Mouse (Mus musculus) myocyte (in vitro differentiated cells): ENCODE results near the gene Asb6. TPM values are rescaled to one million over a fixed set of nuclear protein-coding genes. Genes with fewer than 3 reads are reported as not detected.
A peak's percentile ranks its signal among the peaks of the same experiment; 100 is the strongest.

Experiments
- H3K27me3 ChIP-seq: one replicate; pipeline ENCODE4 v1.6.1; 2011; ENCODE audit not compliant: control insufficient read depth, insufficient read depth, insufficient read length
- H3K36me3 ChIP-seq: one replicate; pipeline ENCODE4 v1.6.1; 2011; ENCODE audit not compliant: control insufficient read depth, insufficient read depth
- H3K4me2 ChIP-seq: one replicate; pipeline ENCODE4 v1.6.1; 2011; ENCODE audit warnings: low read depth, control low read depth
- H3K4me3 ChIP-seq: one replicate; pipeline ENCODE4 v1.5.1; 2011; ENCODE audit warnings: mild to moderate bottlenecking, control low read depth, moderate library complexity
- H3K79me2 ChIP-seq: one replicate; pipeline ENCODE4 v1.6.1; 2011; ENCODE audit not compliant: control insufficient read depth, insufficient read depth
- H3ac ChIP-seq: one replicate; pipeline ENCODE4 v1.6.1; 2011; ENCODE audit not compliant: control insufficient read depth, insufficient read length
- CEBPB ChIP-seq: IDR thresholded peaks from 2 replicates; pipeline ENCODE4 v1.6.1; 2011; ENCODE audit warnings: mild to moderate bottlenecking, moderate library complexity; ENCODE audit not compliant: poor library complexity, insufficient read depth, severe bottlenecking
- E2F4 ChIP-seq: IDR thresholded peaks from one replicate; pipeline ENCODE4 v1.6.1; 2011; ENCODE audit warnings: mild to moderate bottlenecking, control low read depth, moderate library complexity; ENCODE audit not compliant: insufficient read depth
- MAX ChIP-seq: IDR thresholded peaks from one replicate; pipeline ENCODE4 v1.6.1; 2011; ENCODE audit warnings: low read depth, mild to moderate bottlenecking, control low read depth
- MYOD1 ChIP-seq, 3 experiments: IDR thresholded peaks; one replicate each; pipeline ENCODE4 v1.6.1; 2011; ENCODE audit warnings: control low read depth in 2 of 3, low read depth in 2 of 3, mild to moderate bottlenecking in 2 of 3, moderate library complexity in 1 of 3; ENCODE audit not compliant: insufficient read length in 2 of 3, control insufficient read depth in 1 of 3
- MYOG ChIP-seq, 3 experiments: IDR thresholded peaks; one replicate each; pipeline ENCODE4 v1.6.1; 2011; ENCODE audit warnings: control low read depth in 2 of 3, low read depth in 2 of 3, mild to moderate bottlenecking in 2 of 3; ENCODE audit not compliant: insufficient read length in 2 of 3, control insufficient read depth in 1 of 3, insufficient read depth in 1 of 3
- POLR2A ChIP-seq: IDR thresholded peaks from one replicate; pipeline ENCODE4 v1.6.1; 2011; ENCODE audit warnings: low read depth, mild to moderate bottlenecking, control low read depth, moderate library complexity; ENCODE audit not compliant: insufficient read length
- POLR2AphosphoS2 ChIP-seq: IDR thresholded peaks from one replicate; pipeline ENCODE4 v1.6.1; 2011; ENCODE audit warnings: low read depth, control low read depth; ENCODE audit not compliant: insufficient read length
- REST ChIP-seq: IDR thresholded peaks from one replicate; pipeline ENCODE4 v1.6.1; 2011; ENCODE audit warnings: mild to moderate bottlenecking, control low read depth, moderate library complexity; ENCODE audit not compliant: insufficient read depth, insufficient read length
- SRF ChIP-seq: IDR thresholded peaks from one replicate; pipeline ENCODE4 v1.6.1; 2011; ENCODE audit warnings: low read depth; ENCODE audit not compliant: control insufficient read depth, insufficient read length
- TCF12 ChIP-seq: IDR thresholded peaks from one replicate; pipeline ENCODE4 v1.6.1; 2011; ENCODE audit warnings: mild to moderate bottlenecking, control low read depth; ENCODE audit not compliant: poor library complexity, insufficient read depth, severe bottlenecking
- TCF3 ChIP-seq: IDR thresholded peaks from one replicate; pipeline ENCODE4 v1.6.1; 2011; ENCODE audit warnings: low read depth, control low read depth; ENCODE audit not compliant: insufficient read length
- USF1 ChIP-seq: IDR thresholded peaks from one replicate; pipeline ENCODE4 v1.6.1; 2011; ENCODE audit warnings: low read depth, mild to moderate bottlenecking, control low read depth, moderate library complexity
- polyA plus RNA-seq: library from polyadenylated mRNA; unstranded; fragments of >200 nt; fragmentation: generic; extraction: Trizol; gene quantifications from one replicate; pipeline ENCODE4 v1.2.1, GENCODE M21; 2012; ENCODE audit warnings: missing spikeins

The Asb6 gene
- polyA plus RNA-seq, 1 experiment, result 44.9 TPM

DNA sequence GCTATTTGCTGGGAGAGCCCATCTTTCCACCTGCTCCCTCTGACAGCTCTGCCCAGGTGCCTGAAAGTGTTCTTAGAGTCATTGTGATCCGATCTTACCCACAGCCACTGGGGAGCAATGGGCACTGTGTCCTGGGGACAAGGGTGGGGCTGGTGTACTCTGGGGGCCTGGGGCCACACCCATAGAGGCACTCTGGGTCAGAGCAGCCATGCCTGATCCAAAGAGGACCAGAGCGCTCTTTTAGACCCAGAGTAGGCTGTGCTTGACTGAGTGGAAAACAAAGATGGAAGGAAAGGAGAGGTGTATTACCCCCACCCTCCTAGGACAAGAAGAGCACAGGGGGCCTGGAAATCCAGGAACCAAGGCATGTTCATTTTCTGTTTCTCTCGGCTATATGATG is 26.5 kb downstream of the Asb6 start, which contains the start of gene 1700001O22Rik:
Gene 1700001O22Rik, minus strand, starts transcription at position 58 of the 400 bp plus-strand sequence.
- no peak within 1 kb of the TSS for H3K4me2 ChIP-seq
- TF ChIP-seq MYOG (IDR thresholded peaks at IDR 0.05; ENCODE audit: control insufficient read depth in 1 of 3, insufficient read depth in 1 of 3, insufficient read length in 2 of 3, low read depth in 2 of 3), result no peak
- TF ChIP-seq REST, result no peak
- TF ChIP-seq MAX, result no peak
- TF ChIP-seq SRF, result no peak
- no peak for TF ChIP-seq TCF12
- TF ChIP-seq CEBPB, result no peak
- TF ChIP-seq TCF3, result no peak
- no peak for TF ChIP-seq MYOD1 (IDR thresholded peaks at IDR 0.05; ENCODE audit: control insufficient read depth in 1 of 3, insufficient read length in 2 of 3, low read depth in 2 of 3)
- TF ChIP-seq POLR2A, result no peak
- TF ChIP-seq USF1, result no peak
- TF ChIP-seq POLR2AphosphoS2, result no peak
- no peak for TF ChIP-seq E2F4
- peaks cover 10% of the 10 kb centered on the region for H3K27me3 ChIP-seq
- no peak within 1 kb of the TSS for H3K4me3 ChIP-seq
- H3K79me2 ChIP-seq, result peaks cover 8% of the 10 kb centered on the region
- H3ac ChIP-seq, result no peak within 1 kb of the TSS
- H3K36me3 ChIP-seq, result no peaks in the 10 kb centered on the region

DNA sequence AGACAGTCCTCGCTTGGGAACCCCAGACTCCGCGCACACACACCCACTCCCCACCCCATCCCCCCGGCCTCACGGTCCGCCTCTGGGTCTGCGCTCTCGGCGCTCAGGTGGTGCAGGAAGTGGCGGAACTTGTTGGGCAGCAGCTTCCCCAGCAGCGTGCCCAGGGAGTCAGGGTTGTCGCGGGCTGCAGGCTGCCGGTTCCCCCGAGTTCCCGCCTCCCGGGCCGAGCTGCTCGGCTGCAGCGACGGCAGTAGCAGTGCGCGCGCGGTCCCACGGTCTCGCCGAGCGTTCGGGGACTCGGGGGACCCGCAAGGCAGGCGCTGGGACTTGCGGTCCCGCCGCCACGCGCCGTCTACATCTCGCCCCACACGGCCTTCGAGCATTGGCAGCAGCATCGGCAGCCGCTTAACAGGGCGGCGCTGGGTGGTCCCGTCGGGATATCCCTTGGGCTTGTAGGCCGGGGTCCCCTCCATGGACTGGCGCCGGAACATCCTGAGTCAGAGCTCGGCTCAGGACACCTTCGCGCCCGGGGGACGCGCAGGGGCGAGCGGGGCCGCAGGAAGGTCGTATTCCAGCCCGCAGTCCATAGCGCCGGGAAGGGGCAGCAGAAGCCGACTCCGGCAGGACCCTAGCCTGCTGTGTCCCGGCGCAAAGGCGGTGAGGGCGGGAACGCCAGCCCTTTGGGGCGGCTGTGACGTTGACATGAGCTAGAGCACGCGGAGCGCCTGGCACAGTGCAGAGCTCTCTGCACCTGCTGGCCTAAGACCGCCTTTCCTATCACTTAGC is 28.9 kb downstream of the Asb6 start:
- H3K4me3 ChIP-seq, result no peak overlapping the region
- no peaks in the 10 kb centered on the region for H3K36me3 ChIP-seq
- H3K4me2 ChIP-seq, result peak overlapping the region; percentile 2
- H3K27me3 ChIP-seq, result peaks cover 10% of the 10 kb centered on the region
- TF ChIP-seq USF1 (no peak), MYOD1 (IDR thresholded peaks at IDR 0.05; ENCODE audit: control insufficient read depth in 1 of 3, insufficient read length in 2 of 3, low read depth in 2 of 3) (peak in 1 of 3 experiments; percentile 6), MYOG (IDR thresholded peaks at IDR 0.05; ENCODE audit: control insufficient read depth in 1 of 3, insufficient read depth in 1 of 3, insufficient read length in 2 of 3, low read depth in 2 of 3) (no peak)
- no peak overlapping the region for H3ac ChIP-seq
- no peaks in the 10 kb centered on the region for H3K79me2 ChIP-seq

DNA sequence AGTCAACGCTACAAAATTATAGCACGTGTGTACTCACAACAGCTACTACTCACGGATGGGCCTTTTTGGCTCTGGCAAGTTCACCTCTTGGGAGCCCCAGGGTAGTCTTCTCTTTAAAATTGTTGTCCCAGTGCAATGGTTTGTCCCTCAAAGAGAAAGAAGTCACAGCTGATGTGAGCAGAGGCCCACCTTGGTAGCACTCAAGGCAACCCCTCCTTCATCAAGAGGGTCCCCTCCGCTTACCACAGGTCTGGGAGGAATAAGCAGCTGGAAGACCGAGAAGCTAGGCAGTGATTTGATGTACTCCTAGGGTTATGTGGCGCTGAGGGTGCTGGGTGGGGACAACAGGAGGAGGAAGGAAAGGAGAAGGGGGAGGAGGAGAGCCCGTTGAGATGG is 29.5 kb downstream of the Asb6 start:
- Histone ChIP-seq H3K79me2 (no peaks in the 10 kb centered on the region), H3K36me3 (no peaks in the 10 kb centered on the region), H3ac (no peak overlapping the region), H3K4me3 (no peak overlapping the region), H3K4me2 (no peak overlapping the region), H3K27me3 (peaks cover 10% of the 10 kb centered on the region)
- TF ChIP-seq MAX, result no peak
- TF ChIP-seq USF1, result no peak
- TF ChIP-seq TCF12, result no peak
- no peak for TF ChIP-seq CEBPB
- no peak for TF ChIP-seq POLR2AphosphoS2
- no peak for TF ChIP-seq E2F4
- TF ChIP-seq POLR2A, result no peak
- no peak for TF ChIP-seq REST
- no peak for TF ChIP-seq TCF3
- no peak for TF ChIP-seq SRF
- TF ChIP-seq MYOG (IDR thresholded peaks at IDR 0.05; ENCODE audit: control insufficient read depth in 1 of 3, insufficient read depth in 1 of 3, insufficient read length in 2 of 3, low read depth in 2 of 3), result no peak
- TF ChIP-seq MYOD1 (IDR thresholded peaks at IDR 0.05; ENCODE audit: control insufficient read depth in 1 of 3, insufficient read length in 2 of 3, low read depth in 2 of 3), result no peak

DNA sequence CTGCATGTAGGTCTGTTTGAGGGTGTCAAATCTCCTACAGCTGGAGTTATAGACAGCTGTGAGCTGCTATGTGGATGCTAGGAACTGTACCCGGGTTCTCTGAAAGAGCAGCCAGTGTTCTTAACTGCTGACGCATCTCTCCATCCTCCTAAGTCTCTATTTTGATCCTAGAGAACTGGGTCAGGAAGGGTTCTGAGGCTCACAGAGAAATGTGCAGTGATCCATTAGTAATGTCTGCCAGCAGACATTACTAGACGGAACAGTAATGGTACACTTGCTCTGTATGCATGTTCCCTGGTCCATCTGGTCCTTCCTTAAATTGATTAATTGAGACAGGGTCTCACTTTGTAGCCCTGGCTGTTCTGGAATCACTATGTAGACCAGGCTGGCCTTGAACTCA is 30.7 kb downstream of the Asb6 start:
- Histone ChIP-seq H3K27me3 (peaks cover 10% of the 10 kb centered on the region), H3ac (no peak overlapping the region)
- TF ChIP-seq MAX, result no peak
- no peak for TF ChIP-seq CEBPB

DNA sequence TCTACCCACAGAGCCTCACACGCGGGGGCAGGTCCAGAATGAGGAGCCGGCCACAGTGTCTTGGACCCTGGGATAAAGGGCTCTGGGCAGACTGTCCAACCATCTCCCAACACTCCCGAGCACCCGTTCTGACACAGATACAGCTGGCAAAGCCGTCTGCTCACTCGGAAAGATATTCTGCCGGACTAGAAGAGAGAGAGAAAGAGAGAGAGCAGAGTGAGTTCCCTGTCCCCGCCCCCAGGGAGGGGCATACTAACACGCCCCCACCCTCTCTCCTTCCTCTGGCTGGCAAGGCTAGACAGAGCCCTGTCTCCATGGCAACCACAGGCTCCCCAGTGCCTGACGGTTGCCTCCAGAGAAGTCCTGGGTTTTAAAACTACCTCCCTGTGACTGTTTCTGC is 33.8 kb downstream of the Asb6 start:
- Histone ChIP-seq H3K79me2 (no peaks in the 10 kb centered on the region), H3K27me3 (peaks cover 8% of the 10 kb centered on the region), H3K36me3 (no peaks in the 10 kb centered on the region), H3ac (no peak overlapping the region), H3K4me2 (peak overlapping the region; percentile 98), H3K4me3 (peak overlapping the region; percentile 22)
- TF ChIP-seq POLR2AphosphoS2 (peak; percentile 60), CEBPB (no peak), SRF (peak; percentile 23), POLR2A (peak; percentile 62)

More for the DNA sequence above, 30.7 kb downstream of the Asb6 start:
- Histone ChIP-seq H3K4me2 (no peak overlapping the region), H3K79me2 (no peaks in the 10 kb centered on the region), H3K36me3 (no peaks in the 10 kb centered on the region), H3K4me3 (no peak overlapping the region)
